Mouse (Mus musculus): Measurements from ENCODE around the gene Endog. TPM values are rescaled to one million over a fixed set of nuclear protein-coding genes. Genes with fewer than 3 reads are reported as not detected.
"Not testable (repeated sequence)": the region's sequence is repeated elsewhere in the genome, so short reads cannot be mapped to it uniquely, and the experiment has no call there.

Gene Endog
- polyA plus RNA-seq, 1 experiment from 2014 or later = 20.7 TPM

DNA sequence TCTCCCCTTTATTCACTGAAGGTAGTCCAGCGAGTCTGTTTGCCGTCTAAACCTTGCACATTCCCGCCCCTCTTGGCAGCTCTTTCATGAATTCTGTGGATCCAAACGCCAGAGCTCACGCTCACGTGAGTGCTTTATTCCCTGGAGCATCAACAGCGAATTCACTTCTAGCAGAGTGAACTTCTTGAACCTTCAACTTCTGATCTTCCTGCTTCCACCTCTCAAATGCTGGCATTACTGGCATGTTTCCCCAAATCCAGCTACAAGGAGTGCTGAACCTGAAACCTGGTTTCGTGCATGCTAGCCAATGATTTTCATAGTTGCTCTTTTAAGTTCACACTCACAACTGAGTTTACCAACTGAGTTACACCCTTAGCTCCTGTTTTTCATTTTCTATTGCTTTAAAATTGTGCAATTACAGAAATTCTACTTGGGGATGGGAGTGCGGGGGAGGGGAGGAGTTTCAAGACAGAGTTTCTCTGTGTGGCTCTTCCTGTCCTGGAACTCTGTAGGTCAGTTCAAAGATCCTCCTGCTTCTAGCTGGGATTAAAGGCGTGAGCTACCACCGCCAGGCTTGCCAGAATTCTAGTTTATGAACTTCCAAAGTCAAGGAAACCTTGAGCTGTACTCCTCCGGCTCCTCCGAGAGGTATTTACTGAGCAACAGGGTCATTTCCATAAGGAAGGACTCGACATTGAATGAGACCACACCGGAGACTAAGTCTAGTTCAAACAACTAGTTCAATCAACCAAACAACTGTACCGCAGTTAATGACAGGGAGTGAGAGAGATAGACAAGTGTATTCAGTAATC is 38.3 kb upstream of the Endog start:
- peak overlapping the region; percentile 80 for H3K4me3 ChIP-seq (ENCODE audit: low read depth, low read length)
- H3K4me2 ChIP-seq (ENCODE audit: low read depth, severe bottlenecking) = peak overlapping the region; percentile 92
- peak overlapping the region; percentile 26; the same call in 1 of the 2 replicates for H3K27ac ChIP-seq (replicated peaks; ENCODE audit: low read depth, low read length)
- H3K4me1 ChIP-seq (ENCODE audit: control insufficient read depth, insufficient read depth, low read length) = peaks cover 10% of the 10 kb centered on the region
- no peaks in the 10 kb centered on the region for H3K9me3 ChIP-seq (ENCODE audit: control insufficient read depth, low read length)
- DNase-seq (ENCODE audit: low spot score) (no peak), ATAC-seq (ENCODE audit: insufficient number of reproducible peaks, low FRiP score, low TSS enrichment, low read depth) (no peak)
- 31% methylated on average over 16 of the region's 16 CpGs for WGBS
- no peaks in the 10 kb centered on the region for H3K27me3 ChIP-seq (ENCODE audit: control insufficient read depth, insufficient read depth, low read length)
- peak overlapping the region; percentile 17; the same call in 1 of the 2 replicates for H3K9ac ChIP-seq (ENCODE audit: low read length)
- peaks cover 5% of the 10 kb centered on the region; the same call in 1 of the 2 replicates for H3K36me3 ChIP-seq (ENCODE audit: control insufficient read depth, insufficient read depth, low read length)

DNA sequence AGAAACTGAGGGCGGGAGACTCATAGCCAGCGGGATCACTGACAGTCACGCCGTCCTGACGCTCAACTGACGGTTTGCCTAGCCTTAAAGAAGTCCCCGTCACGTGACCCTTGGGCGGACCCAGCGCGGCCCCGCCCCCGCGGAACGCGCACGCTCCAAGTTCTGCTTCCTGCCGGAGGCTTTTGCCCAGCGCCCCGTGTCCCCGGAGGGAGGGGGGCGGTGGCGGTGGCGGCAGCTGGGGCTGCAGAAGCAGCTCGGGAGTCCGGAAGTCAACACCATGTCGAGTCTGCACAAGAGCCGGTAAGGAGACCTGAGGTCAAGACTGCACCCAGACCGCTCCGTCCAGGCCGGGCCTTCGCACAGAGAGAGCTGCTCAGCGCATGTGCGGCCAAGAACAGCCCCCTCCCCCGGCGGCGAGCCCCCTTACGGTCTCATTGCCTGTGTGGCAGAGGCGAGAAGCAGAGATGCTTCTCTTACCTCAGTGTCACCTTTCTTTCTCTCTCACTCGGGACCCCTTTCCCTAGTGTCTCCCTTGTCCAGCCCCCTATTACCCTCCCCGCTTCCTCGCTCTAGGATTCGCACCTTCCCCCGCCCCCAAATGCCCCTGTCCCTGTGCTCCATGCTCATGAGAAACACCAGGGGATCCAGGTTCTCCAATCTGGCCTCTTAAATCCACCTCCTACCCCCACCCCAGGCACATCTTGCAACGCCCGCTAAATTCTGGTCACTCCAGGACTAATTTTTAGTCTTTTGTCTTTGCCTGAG is 37.5 kb upstream of the Endog start, which contains the start of gene Tbc1d13:
Gene Tbc1d13, plus strand, starts transcription at position 134 of the 765 bp plus-strand sequence.
- peaks cover 5% of the 10 kb centered on the region; the same call in 1 of the 2 replicates for H3K36me3 ChIP-seq (ENCODE audit: control insufficient read depth, insufficient read depth, low read length)
- H3K27ac ChIP-seq (replicated peaks; ENCODE audit: low read depth, low read length) = peak within 1 kb of the TSS; percentile 50; the same call in 1 of the 2 replicates
- H3K27me3 ChIP-seq (ENCODE audit: control insufficient read depth, insufficient read depth, low read length) = no peaks in the 10 kb centered on the region
- ATAC-seq (ENCODE audit: insufficient number of reproducible peaks, low FRiP score, low TSS enrichment, low read depth) (peak; percentile 87), DNase-seq (ENCODE audit: low spot score) (peak; percentile 94)
- H3K4me1 ChIP-seq (ENCODE audit: control insufficient read depth, insufficient read depth, low read length) = peaks cover 10% of the 10 kb centered on the region
- H3K9ac ChIP-seq (ENCODE audit: low read length) = peak within 1 kb of the TSS; percentile 82
- H3K9me3 ChIP-seq (ENCODE audit: control insufficient read depth, low read length) = no peaks in the 10 kb centered on the region
- peak within 1 kb of the TSS; percentile 80 for H3K4me3 ChIP-seq (ENCODE audit: low read depth, low read length)
- 0% methylated on average over 45 of the region's 46 CpGs for WGBS
- H3K4me2 ChIP-seq (ENCODE audit: low read depth, severe bottlenecking) = peak within 1 kb of the TSS; percentile 92

DNA sequence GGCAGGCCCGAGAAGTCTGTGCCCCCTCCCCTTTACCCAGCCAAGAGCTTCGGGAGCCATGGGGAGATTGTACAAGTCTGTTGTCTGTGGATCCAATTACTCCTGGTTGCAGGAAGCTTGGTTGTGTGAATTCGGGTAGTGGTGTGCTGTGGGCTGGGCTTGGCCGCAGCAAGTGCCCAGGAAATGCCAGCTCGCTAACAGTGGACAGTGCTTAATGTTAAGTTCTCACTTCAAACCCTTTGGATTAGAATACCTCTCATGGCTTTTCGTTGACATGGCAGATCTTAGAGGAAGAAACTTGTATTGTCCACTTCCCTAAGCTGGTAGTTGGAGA is 36.9 kb upstream of the Endog start:
- Histone ChIP-seq H3K27ac (replicated peaks; ENCODE audit: low read depth, low read length) (no peak overlapping the region), H3K9me3 (ENCODE audit: control insufficient read depth, low read length) (no peaks in the 10 kb centered on the region), H3K9ac (ENCODE audit: low read length) (peak overlapping the region; percentile 82), H3K4me2 (ENCODE audit: low read depth, severe bottlenecking) (peak overlapping the region; percentile 92), H3K36me3 (ENCODE audit: control insufficient read depth, insufficient read depth, low read length) (peaks cover 5% of the 10 kb centered on the region; the same call in 1 of the 2 replicates), H3K4me3 (ENCODE audit: low read depth, low read length) (peak overlapping the region; percentile 80), H3K4me1 (ENCODE audit: control insufficient read depth, insufficient read depth, low read length) (peaks cover 10% of the 10 kb centered on the region), H3K27me3 (ENCODE audit: control insufficient read depth, insufficient read depth, low read length) (no peaks in the 10 kb centered on the region)
- ATAC-seq (ENCODE audit: insufficient number of reproducible peaks, low FRiP score, low TSS enrichment, low read depth) (no peak), DNase-seq (ENCODE audit: low spot score) (no peak)
- WGBS = 38% methylated on average over 6 of the region's 6 CpGs

DNA sequence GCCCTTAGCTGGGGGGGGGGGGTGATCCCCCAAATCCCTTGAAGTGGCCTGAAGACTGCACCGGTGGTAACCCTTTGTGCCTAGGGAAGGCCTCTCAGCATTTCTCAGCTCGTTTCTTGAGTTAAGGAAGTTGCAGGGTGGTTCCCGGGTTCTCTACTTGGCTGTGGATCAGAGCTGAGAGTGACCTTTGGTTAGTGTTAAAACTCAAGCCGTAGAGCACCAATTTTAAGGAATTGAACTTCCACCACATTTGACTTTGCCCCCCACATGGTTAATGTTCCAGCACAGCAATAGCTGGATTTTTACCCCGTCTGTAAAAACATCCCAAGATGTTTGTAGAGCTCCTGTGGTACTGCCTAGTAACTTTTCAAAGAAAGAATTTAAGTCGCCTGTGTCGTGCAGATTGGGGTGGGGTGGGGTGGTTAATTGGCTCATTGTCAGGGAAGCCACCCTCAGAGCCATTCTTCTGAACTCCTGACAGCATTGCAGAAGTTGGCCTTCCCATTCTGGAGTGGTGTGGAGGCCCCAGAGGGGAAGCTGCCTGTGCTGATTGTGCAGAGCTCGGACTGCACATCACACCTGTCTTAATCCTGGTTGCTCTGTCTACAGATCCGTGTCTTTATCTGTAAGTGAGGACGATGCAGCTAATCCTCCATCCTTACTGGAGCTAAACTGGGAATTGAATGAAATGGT is 36.2 kb upstream of the Endog start:
- H3K27me3 ChIP-seq (ENCODE audit: control insufficient read depth, insufficient read depth, low read length) = no peaks in the 10 kb centered on the region
- ATAC-seq (ENCODE audit: insufficient number of reproducible peaks, low FRiP score, low TSS enrichment, low read depth) = no peak
- DNase-seq (ENCODE audit: low spot score) = no peak
- no peaks in the 10 kb centered on the region for H3K9me3 ChIP-seq (ENCODE audit: control insufficient read depth, low read length)
- peak overlapping the region; percentile 92; the same call in 1 of the 2 replicates for H3K4me2 ChIP-seq (ENCODE audit: low read depth, severe bottlenecking)
- H3K4me1 ChIP-seq (ENCODE audit: control insufficient read depth, insufficient read depth, low read length) = peaks cover 10% of the 10 kb centered on the region
- WGBS = 83% methylated on average over 10 of the region's 10 CpGs
- H3K27ac ChIP-seq (replicated peaks; ENCODE audit: low read depth, low read length) = no peak overlapping the region
- H3K9ac ChIP-seq (ENCODE audit: low read length) = no peak overlapping the region; the same call in 1 of the 2 replicates
- H3K4me3 ChIP-seq (ENCODE audit: low read depth, low read length) = peak overlapping the region; percentile 80
- H3K36me3 ChIP-seq (ENCODE audit: control insufficient read depth, insufficient read depth, low read length) = peaks cover 5% of the 10 kb centered on the region; the same call in 1 of the 2 replicates

DNA sequence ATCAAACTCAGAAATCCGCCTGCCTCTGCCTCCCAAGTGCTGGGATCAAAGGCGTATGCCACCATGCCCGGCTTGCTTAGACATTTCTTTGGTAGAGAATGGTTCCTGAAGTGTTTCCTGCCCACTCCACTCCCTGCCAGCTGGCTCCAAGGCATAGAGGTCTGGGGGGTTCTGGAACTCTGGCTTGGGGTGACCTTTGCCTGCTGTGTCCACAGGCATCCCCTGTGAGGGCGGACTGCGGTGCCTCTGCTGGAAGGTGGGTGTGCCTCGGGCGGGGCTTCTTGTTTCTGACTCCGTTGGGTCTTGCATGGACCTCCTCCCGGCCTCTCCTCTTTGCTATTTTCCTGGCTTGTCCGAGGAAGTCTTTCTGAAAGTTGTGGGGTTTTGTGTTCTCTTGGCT is 34.8 kb upstream of the Endog start:
- Histone ChIP-seq H3K36me3 (ENCODE audit: control insufficient read depth, insufficient read depth, low read length) (peaks cover 9% of the 10 kb centered on the region), H3K27me3 (ENCODE audit: control insufficient read depth, insufficient read depth, low read length) (no peaks in the 10 kb centered on the region), H3K4me3 (ENCODE audit: low read depth, low read length) (no peak overlapping the region), H3K9ac (ENCODE audit: low read length) (no peak overlapping the region), H3K27ac (replicated peaks; ENCODE audit: low read depth, low read length) (no peak overlapping the region), H3K9me3 (ENCODE audit: control insufficient read depth, low read length) (no peaks in the 10 kb centered on the region), H3K4me1 (ENCODE audit: control insufficient read depth, insufficient read depth, low read length) (peaks cover 10% of the 10 kb centered on the region), H3K4me2 (ENCODE audit: low read depth, severe bottlenecking) (no peak overlapping the region)
- WGBS = 91% methylated on average over 10 of the region's 10 CpGs
- ATAC-seq (ENCODE audit: insufficient number of reproducible peaks, low FRiP score, low TSS enrichment, low read depth) (no peak), DNase-seq (ENCODE audit: low spot score) (no peak)

DNA sequence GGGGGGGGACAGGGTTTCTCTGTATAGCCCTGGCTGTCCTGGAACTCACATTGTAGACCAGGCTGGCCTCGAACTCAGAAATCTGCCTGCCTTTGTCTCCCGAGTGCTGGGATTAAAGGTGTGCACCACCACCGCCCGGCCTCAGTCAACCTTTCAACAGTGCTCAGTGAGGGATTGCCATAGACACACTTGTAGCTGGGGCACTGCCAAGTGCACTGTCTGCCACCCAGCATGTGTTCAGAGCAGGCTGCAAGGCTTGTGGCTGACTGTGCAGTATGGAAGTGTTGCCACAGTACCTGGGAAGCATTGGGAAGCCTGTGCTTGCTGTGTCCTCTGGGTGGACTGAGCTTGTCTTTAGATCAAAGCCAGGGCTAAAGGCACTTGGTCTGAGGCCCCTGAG is 31.3 kb upstream of the Endog start:
- H3K4me2 ChIP-seq (ENCODE audit: low read depth, severe bottlenecking); H3K4me1 ChIP-seq (ENCODE audit: control insufficient read depth, insufficient read depth, low read length); H3K27ac ChIP-seq (replicated peaks; ENCODE audit: low read depth, low read length); H3K9ac ChIP-seq (ENCODE audit: low read length); DNase-seq (ENCODE audit: low spot score); H3K9me3 ChIP-seq (ENCODE audit: control insufficient read depth, low read length); H3K4me3 ChIP-seq (ENCODE audit: low read depth, low read length); H3K27me3 ChIP-seq (ENCODE audit: control insufficient read depth, insufficient read depth, low read length); ATAC-seq (ENCODE audit: insufficient number of reproducible peaks, low FRiP score, low TSS enrichment, low read depth): not testable (repeated sequence)
- 91% methylated on average over 4 of the region's 4 CpGs for WGBS
- peaks cover 25% of the 10 kb centered on the region for H3K36me3 ChIP-seq (ENCODE audit: control insufficient read depth, insufficient read depth, low read length)

DNA sequence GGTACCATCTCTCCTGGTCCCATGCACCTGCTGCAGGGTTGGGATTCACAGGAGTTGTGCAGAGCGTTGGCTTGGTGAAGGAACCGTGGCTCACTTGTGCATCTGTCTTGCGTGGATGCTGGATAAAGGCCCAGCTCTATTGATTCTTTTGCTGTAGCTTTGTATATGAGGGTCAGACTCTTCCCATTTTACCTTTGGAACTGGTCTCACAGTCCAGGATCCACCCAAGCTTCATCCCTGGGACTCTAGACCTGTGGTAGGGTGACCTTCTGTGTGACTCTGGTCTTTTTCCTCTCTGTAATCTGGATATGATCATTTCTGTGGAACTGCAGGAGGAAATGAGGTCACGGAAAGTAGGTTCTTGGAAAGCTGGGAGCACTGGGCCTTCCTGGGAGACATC is 26.9 kb upstream of the Endog start:
- WGBS = 94% methylated on average over 4 of the region's 4 CpGs
- Histone ChIP-seq H3K9me3 (ENCODE audit: control insufficient read depth, low read length) (no peaks in the 10 kb centered on the region), H3K9ac (ENCODE audit: low read length) (no peak overlapping the region), H3K4me3 (ENCODE audit: low read depth, low read length) (no peak overlapping the region), H3K4me1 (ENCODE audit: control insufficient read depth, insufficient read depth, low read length) (no peaks in the 10 kb centered on the region), H3K27ac (replicated peaks; ENCODE audit: low read depth, low read length) (no peak overlapping the region), H3K27me3 (ENCODE audit: control insufficient read depth, insufficient read depth, low read length) (no peaks in the 10 kb centered on the region), H3K36me3 (ENCODE audit: control insufficient read depth, insufficient read depth, low read length) (peaks cover 27% of the 10 kb centered on the region), H3K4me2 (ENCODE audit: low read depth, severe bottlenecking) (no peak overlapping the region)
- DNase-seq (ENCODE audit: low spot score) = no peak
- no peak for ATAC-seq (ENCODE audit: insufficient number of reproducible peaks, low FRiP score, low TSS enrichment, low read depth)

DNA sequence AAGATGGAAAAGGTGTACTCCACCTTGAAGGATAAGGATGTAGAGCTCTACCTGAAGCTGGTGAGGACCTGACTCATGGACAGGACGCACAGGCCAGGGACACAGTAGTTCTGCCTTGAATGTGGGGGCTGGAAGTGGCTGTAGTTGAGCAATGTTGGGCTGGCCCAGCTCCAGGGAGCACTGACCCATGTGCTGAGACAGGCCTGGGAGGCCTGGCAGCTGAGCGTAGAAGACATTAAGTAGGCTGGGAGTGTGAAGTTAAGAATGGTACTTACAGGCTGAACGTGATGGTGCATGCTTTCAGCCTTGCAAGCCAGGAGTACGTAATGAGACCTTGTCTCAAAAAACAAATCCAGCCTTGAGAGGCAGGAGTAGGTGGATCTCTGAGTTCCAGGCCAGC is 23.8 kb upstream of the Endog start:
- Histone ChIP-seq H3K4me1 (ENCODE audit: control insufficient read depth, insufficient read depth, low read length) (no peaks in the 10 kb centered on the region), H3K27ac (replicated peaks; ENCODE audit: low read depth, low read length) (no peak overlapping the region), H3K27me3 (ENCODE audit: control insufficient read depth, insufficient read depth, low read length) (no peaks in the 10 kb centered on the region), H3K9ac (ENCODE audit: low read length) (no peak overlapping the region), H3K36me3 (ENCODE audit: control insufficient read depth, insufficient read depth, low read length) (peaks cover 32% of the 10 kb centered on the region), H3K4me2 (ENCODE audit: low read depth, severe bottlenecking) (no peak overlapping the region), H3K4me3 (ENCODE audit: low read depth, low read length) (no peak overlapping the region), H3K9me3 (ENCODE audit: control insufficient read depth, low read length) (no peaks in the 10 kb centered on the region)
- 95% methylated on average over 4 of the region's 4 CpGs for WGBS
- no peak for ATAC-seq (ENCODE audit: insufficient number of reproducible peaks, low FRiP score, low TSS enrichment, low read depth)
- DNase-seq (ENCODE audit: low spot score) = no peak

Measured in limb, embryonic 11.5 days (tissue).